Mouse (Mus musculus) embryonic facial prominence, embryonic 14.5 days (tissue): ENCODE measurements around the gene Arg2. TPM values are rescaled to one million over a fixed set of nuclear protein-coding genes. Genes with fewer than 3 reads are reported as not detected.
A peak's percentile ranks its signal among the peaks of the same experiment; 100 is the strongest.

Experiments
- ATAC-seq: fragments of 200-750 bp; cut with Nextera tagmentation; 2 replicates; pipeline ENCODE4 v1.8.0; 2017; ENCODE audit warnings: low read depth, moderate number of reproducible peaks, moderate TSS enrichment
- DNase-seq: peaks from one replicate; pipeline ENCODE4 v3.0.0-alpha.2; 2015; ENCODE audit warnings: low spot score
- H3K27ac ChIP-seq: fragments of 300-500 bp; sonication (generic); replicated peaks from 2 replicates; pipeline ENCODE4 v1.5.1; 2014; ENCODE audit warnings: low read depth, mild to moderate bottlenecking, low read length, moderate library complexity
- H3K27me3 ChIP-seq: fragments of 300-500 bp; sonication (generic); replicated peaks from 2 replicates; pipeline ENCODE4 v1.6.1; 2014; ENCODE audit warnings: low read length; ENCODE audit not compliant: control insufficient read depth, insufficient read depth
- H3K36me3 ChIP-seq: fragments of 300-500 bp; sonication (generic); 2 replicates; pipeline ENCODE4 v1.6.1; 2014; ENCODE audit warnings: low read length, mixed read lengths; ENCODE audit not compliant: control insufficient read depth, insufficient read depth
- H3K4me1 ChIP-seq: fragments of 300-500 bp; sonication (generic); 2 replicates; pipeline ENCODE4 v1.6.1; 2014; ENCODE audit warnings: antibody characterized with exemption, low read length; ENCODE audit not compliant: control insufficient read depth, insufficient read depth
- H3K4me2 ChIP-seq: fragments of 300-500 bp; sonication (generic); 2 replicates; pipeline ENCODE4 v1.6.1; 2014; ENCODE audit warnings: low read depth, mild to moderate bottlenecking, low read length, moderate library complexity, mixed read lengths
- H3K4me3 ChIP-seq: fragments of 300-500 bp; sonication (generic); 2 replicates; pipeline ENCODE4 v1.5.1; 2014; ENCODE audit warnings: low read depth, mild to moderate bottlenecking, low read length
- H3K9ac ChIP-seq: fragments of 300-500 bp; sonication (generic); 2 replicates; pipeline ENCODE4 v1.6.1; 2014; ENCODE audit warnings: low read depth, mild to moderate bottlenecking, low read length, moderate library complexity, mixed read lengths
- H3K9me3 ChIP-seq: fragments of 300-500 bp; sonication (generic); 2 replicates; pipeline ENCODE4 v1.6.1; 2016; ENCODE audit warnings: low read length; ENCODE audit not compliant: control insufficient read depth
- WGBS: fragments of 180-500 bp; shearing (Covaris S2); extraction: QIAGEN DNeasy Blood & Tissue Kit; methylation state at CpG from one replicate; pipeline ENCODE4 v1.1.7; 2014; 5-methylcytosine and 5-hydroxymethylcytosine counted together
- polyA plus RNA-seq: library from polyadenylated mRNA; unstranded; fragments of >200 nt; fragmentation: Nextera tagmentation; extraction: Ambion mirVana; gene quantifications from 2 replicates; pipeline ENCODE4 v1.2.1, GENCODE M21; 2014

Gene Arg2
- polyA plus RNA-seq = 2.2 and 2.9 TPM in 2 replicates

DNA sequence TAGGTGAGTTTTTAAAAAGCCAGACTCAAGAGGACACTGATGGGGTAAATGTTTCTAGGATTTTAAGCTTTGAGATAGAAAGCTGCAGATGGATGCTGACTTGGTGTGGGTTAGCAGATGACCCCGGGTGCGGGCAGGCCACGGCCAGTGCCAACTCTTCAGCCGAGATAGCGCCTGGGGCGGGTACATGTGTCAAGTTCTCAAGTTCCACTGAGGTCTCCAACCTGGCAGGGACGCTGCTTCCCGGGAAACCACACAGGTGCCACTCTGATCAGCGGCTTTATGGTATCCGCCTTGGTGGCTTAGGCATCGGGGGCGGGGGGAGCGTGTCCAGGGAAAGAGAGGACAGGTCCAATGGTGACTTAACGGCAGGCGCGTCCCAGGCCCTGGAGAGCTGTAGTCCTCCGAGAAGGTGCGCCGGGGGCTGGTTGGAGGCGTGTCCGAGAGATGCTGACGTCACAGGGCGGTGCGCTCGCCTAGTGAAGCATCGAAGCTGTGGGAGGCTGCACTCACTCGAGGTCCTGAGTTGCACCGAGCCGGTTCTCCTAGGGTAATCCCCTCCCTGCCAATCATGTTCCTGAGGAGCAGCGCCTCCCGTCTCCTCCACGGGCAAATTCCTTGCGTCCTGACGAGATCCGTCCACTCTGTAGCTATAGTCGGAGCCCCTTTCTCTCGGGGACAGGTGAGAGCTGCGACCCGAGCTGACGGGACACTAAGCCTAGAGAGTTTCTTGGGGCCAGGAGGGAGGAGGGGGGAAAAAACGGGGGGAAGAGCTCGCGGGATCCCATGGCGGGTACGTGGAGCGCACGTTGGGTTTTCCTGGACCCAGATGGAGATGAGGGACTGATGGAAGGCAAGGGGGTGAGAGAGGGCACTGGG lies at the start of gene Arg2:
TSS of gene Arg2 (plus strand) at position 479 of the 879 bp plus-strand sequence.
- H3K4me3 ChIP-seq = peak within 1 kb of the TSS; percentile 50
- H3K4me1 ChIP-seq = no peaks in the 10 kb centered on the region
- peaks cover 41% of the 10 kb centered on the region for H3K27me3 ChIP-seq
- ATAC-seq (peak; percentile 95), DNase-seq (peak; percentile 89)
- H3K9me3 ChIP-seq = no peaks in the 10 kb centered on the region
- under 1% methylated on average over 42 of the region's 47 CpGs for WGBS
- H3K27ac ChIP-seq = no peak within 1 kb of the TSS
- no peaks in the 10 kb centered on the region for H3K36me3 ChIP-seq
- H3K9ac ChIP-seq = peak within 1 kb of the TSS; percentile 58
- H3K4me2 ChIP-seq = peak within 1 kb of the TSS; percentile 97

DNA sequence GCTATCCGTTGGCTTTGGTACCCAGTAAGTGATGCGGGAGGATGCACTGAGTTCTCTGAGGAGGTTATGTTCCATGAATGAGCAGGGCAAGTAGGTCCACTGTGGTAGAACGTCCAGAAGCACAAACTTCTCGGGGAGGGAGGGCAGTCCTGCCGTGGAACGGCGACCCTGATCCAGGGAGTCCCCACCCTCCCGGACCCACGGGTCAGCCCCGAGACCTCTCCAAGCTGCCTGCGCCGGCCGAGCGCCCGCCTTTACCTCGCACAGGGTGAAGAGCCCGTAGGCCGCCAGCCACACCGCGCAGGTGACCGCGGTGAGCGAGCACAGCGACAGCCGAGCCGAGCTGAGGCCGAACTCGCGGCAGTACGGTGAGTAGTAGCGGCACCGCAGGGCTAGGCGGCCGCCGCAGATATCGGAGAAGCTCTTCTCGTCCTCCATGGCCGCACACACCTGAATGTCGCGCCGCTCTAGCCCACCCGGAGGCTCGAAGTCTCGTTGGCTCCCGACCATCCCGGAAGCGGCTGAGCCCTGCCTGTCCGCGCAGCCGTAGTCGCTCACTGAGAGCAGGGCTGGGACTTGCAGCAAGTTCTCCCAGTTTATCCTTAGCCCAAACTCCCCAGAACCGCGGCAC lies 41.3 kb upstream of the Arg2 start, which contains the start of gene Pigh:
TSS of gene Pigh (minus strand) at position 470 of the 631 bp plus-strand sequence.
- peak; percentile 99 for ATAC-seq
- WGBS = 2% methylated on average over 20 of the region's 53 CpGs
- peak within 1 kb of the TSS; percentile 91 for H3K9ac ChIP-seq
- H3K27me3 ChIP-seq = no peaks in the 10 kb centered on the region
- peak; percentile 96 for DNase-seq
- no peaks in the 10 kb centered on the region for H3K9me3 ChIP-seq
- no peak within 1 kb of the TSS; the same call in 1 of the 2 replicates for H3K27ac ChIP-seq
- peak within 1 kb of the TSS; percentile 92 for H3K4me3 ChIP-seq
- H3K36me3 ChIP-seq = peaks cover 12% of the 10 kb centered on the region
- H3K4me1 ChIP-seq = peaks cover 6% of the 10 kb centered on the region
- H3K4me2 ChIP-seq = peak within 1 kb of the TSS; percentile 68

DNA sequence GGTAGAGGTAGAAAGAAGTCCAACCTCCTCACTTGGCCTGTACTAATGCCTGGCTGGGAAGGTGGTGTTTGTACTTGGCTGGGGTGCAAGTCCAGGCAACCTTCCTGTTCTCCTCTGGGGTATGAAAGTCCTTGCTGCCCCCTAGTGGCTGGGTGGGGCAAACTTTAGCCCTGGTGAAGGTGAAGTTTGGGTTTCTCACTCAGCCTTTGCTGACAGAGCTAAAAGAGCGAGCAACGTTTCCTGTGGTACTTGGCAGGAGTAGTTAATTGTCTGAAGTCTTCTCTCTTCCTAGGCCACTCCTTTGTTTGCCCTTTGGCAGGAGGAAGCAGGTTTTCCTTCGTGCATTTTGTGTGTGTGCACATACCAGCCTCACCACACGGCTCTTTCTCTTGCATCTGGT lies 38.0 kb upstream of the Arg2 start:
- 37% methylated on average over 4 of the region's 4 CpGs for WGBS
- ATAC-seq = no peak
- no peak overlapping the region for H3K9ac ChIP-seq

DNA sequence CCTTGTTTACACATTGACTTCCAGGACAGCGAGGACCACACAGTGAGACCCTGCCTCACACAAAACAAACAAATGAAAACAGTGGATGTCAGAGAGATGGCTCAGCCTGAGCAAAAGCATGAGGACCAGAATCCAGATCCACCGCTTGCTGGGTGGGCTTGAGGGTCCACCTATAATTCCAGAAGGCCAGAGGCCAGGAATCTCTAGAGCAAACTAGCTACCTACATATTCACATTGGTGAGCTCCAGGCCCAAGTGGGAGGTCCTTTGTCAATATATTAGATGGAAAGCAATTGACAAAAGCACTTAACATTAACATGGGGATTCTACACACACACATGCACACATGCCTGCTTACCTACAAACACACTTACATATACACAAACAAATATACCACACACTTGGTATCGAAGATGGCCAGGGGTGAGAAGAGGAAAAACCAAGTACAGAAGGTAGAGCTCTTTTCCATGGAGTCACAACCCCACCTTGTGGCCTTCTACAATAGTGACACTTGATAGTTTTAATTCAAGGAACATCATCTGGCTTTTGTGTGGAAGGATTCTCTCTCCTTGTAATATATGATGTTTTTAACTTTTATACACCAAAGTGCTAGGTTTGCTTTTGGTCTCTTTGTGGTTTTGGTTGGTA lies 33.3 kb upstream of the Arg2 start:
- H3K9me3 ChIP-seq = no peaks in the 10 kb centered on the region
- no peak overlapping the region for H3K27ac ChIP-seq
- H3K4me3 ChIP-seq = no peak overlapping the region
- no peak overlapping the region for H3K4me2 ChIP-seq
- H3K9ac ChIP-seq = no peak overlapping the region
- no peaks in the 10 kb centered on the region for H3K36me3 ChIP-seq
- H3K27me3 ChIP-seq = no peaks in the 10 kb centered on the region
- peak; percentile 58 for DNase-seq
- no peak for ATAC-seq
- 52% methylated on average over 3 of the region's 3 CpGs for WGBS
- no peaks in the 10 kb centered on the region for H3K4me1 ChIP-seq

More for the DNA sequence above, 38.0 kb upstream of the Arg2 start:
- Histone ChIP-seq H3K27ac (no peak overlapping the region), H3K4me1 (peaks cover 6% of the 10 kb centered on the region), H3K4me3 (no peak overlapping the region), H3K36me3 (no peaks in the 10 kb centered on the region), H3K4me2 (no peak overlapping the region), H3K27me3 (no peaks in the 10 kb centered on the region), H3K9me3 (no peaks in the 10 kb centered on the region)
- DNase-seq = peak; percentile 30

DNA sequence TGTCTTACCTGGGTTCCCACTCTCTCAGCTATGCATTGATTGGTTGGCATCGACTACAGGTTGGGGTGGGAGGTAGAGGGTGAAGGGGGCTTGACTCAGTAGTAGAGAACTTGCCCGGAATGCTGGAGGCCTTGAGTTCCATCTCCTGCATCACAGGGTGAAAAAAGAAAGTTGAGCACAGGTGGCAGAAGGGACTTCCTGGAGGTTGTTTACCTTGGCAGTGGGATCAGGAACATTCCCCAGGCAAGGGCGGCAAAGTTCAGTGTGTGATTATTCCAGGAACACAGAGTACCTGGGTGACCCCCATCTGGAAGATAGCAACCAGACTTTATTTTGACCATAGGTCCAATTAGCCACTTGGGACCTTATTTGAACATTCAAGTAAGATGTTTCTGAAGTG lies 26.8 kb upstream of the Arg2 start:
- no peak for DNase-seq
- Histone ChIP-seq H3K27me3 (no peaks in the 10 kb centered on the region), H3K4me3 (no peak overlapping the region), H3K36me3 (no peaks in the 10 kb centered on the region), H3K4me1 (no peaks in the 10 kb centered on the region), H3K27ac (no peak overlapping the region), H3K4me2 (no peak overlapping the region), H3K9ac (no peak overlapping the region), H3K9me3 (no peaks in the 10 kb centered on the region)
- WGBS = 65% methylated on average over 3 of the region's 3 CpGs
- no peak for ATAC-seq

DNA sequence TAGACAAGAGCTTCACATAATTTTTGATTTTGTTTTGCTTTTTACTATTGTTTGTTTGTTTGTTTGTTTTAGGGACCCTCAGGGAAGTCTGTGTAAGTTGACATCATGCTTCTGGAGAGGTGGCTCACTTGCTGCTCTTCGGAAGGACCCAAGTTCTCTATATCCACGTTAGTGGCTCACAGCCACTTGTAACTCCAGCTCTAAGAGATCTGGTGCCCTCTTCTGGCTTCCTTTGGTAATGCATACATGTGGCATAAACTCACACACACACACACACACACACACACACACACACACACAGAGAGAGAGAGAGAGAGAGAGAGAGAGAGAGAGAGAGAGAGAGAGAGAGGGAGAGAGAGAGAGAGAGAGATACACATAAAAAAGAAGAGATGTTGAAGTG lies 26.0 kb upstream of the Arg2 start:
- Histone ChIP-seq H3K9me3 (no peaks in the 10 kb centered on the region), H3K4me2 (no peak overlapping the region), H3K9ac (no peak overlapping the region), H3K4me1 (no peaks in the 10 kb centered on the region), H3K36me3 (no peaks in the 10 kb centered on the region), H3K27ac (no peak overlapping the region), H3K4me3 (no peak overlapping the region), H3K27me3 (no peaks in the 10 kb centered on the region)
- DNase-seq (no peak), ATAC-seq (no peak)
- 75% methylated on average over 2 of the region's 2 CpGs for WGBS

DNA sequence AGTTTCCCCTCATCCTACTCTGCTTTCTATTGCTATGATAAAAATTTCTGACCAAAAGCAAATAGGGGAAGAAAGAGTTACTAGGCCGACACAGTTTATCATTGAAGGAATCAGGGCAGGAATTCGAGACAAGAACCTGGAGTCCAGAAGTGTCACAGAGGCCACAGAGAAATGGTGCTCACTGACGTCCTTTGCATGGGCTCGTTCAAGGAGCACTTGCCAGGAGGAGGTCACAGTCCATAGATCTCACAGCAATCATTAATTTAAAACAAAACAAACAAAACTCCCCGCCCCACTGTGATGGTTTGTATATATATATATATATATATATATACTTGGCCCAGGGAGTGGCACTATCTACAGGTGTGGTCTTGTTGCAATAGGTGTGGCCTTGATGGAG lies 25.3 kb upstream of the Arg2 start:
- no peak overlapping the region for H3K4me3 ChIP-seq
- H3K9me3 ChIP-seq = no peaks in the 10 kb centered on the region
- no peak overlapping the region for H3K9ac ChIP-seq
- ATAC-seq (no peak), DNase-seq (no peak)
- no peak overlapping the region for H3K4me2 ChIP-seq
- no peaks in the 10 kb centered on the region for H3K36me3 ChIP-seq
- H3K4me1 ChIP-seq = no peaks in the 10 kb centered on the region
- WGBS = 87% methylated on average over 5 of the region's 5 CpGs
- H3K27me3 ChIP-seq = no peaks in the 10 kb centered on the region
- no peak overlapping the region for H3K27ac ChIP-seq

DNA sequence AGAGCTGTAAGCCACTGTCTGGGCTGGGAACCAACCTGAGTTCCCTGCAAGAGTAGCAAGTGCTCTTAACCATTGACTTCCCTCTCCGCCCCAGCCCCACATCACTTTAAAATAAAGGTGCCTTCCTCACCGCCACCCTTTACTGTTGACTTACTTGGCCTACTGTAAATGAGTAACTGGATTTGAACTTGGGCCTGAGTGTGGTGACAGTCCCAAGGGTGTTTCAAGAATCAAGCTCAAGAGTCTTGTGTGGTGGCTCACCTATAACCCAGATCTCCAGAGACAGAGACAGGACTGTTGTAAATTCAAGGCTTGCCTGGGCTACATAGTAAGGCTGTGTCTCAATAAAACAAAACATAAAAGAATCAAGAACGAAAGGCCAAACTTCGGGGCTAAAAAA lies 11.6 kb upstream of the Arg2 start:
- Histone ChIP-seq H3K4me1 (no peaks in the 10 kb centered on the region), H3K4me2 (no peak overlapping the region), H3K4me3 (no peak overlapping the region), H3K9me3 (no peaks in the 10 kb centered on the region), H3K9ac (no peak overlapping the region), H3K36me3 (no peaks in the 10 kb centered on the region), H3K27me3 (no peaks in the 10 kb centered on the region), H3K27ac (no peak overlapping the region)
- 91% methylated on average over 4 of the region's 4 CpGs for WGBS
- ATAC-seq (no peak), DNase-seq (no peak)
